Mouse (Mus musculus): ENCODE results near the gene Tex48. TPM values are rescaled to one million over a fixed set of nuclear protein-coding genes. Genes with fewer than 3 reads are reported as not detected.

The Tex48 gene
- polyA plus RNA-seq (2015; fragmentation: Nextera tagmentation; extraction: Ambion mirVana) = not detected in 2 replicates

GRCm38 (mm10) chr4:63622378-63622835 lies at the start of gene Tex48:
Tex48 (minus strand) TSS chr4:63622428.
- H3K27ac ChIP-seq = no peak within 1 kb of the TSS
- H3K27me3 ChIP-seq = no peaks in the 10 kb centered on the region
- no peak within 1 kb of the TSS for H3K4me2 ChIP-seq
- no peak for ATAC-seq (ENCODE audit: insufficient number of reproducible peaks, insufficient read depth, low FRiP score, low TSS enrichment, low read depth)
- no peaks in the 10 kb centered on the region for H3K4me1 ChIP-seq
- no peaks in the 10 kb centered on the region for H3K36me3 ChIP-seq
- WGBS = 55% methylated on average over 5 of the region's 5 CpGs
- no peak within 1 kb of the TSS for H3K9ac ChIP-seq
- H3K4me3 ChIP-seq = no peak within 1 kb of the TSS
- H3K9me3 ChIP-seq = no peaks in the 10 kb centered on the region

- no peak for ATAC-seq (ENCODE audit: insufficient number of reproducible peaks, insufficient read depth, low FRiP score, low TSS enrichment, low read depth)
- no peak overlapping the region for H3K4me2 ChIP-seq
- H3K9ac ChIP-seq = no peak overlapping the region
- no peaks in the 10 kb centered on the region for H3K9me3 ChIP-seq
- no peak overlapping the region for H3K27ac ChIP-seq
- H3K27me3 ChIP-seq = no peaks in the 10 kb centered on the region
- H3K4me3 ChIP-seq = no peak overlapping the region
- 79% methylated on average over 4 of the region's 4 CpGs for WGBS
- no peaks in the 10 kb centered on the region for H3K4me1 ChIP-seq
- no peaks in the 10 kb centered on the region for H3K36me3 ChIP-seq
These were observed 46.0 kb upstream of the Tex48 start for GRCm38 (mm10) chr4:63668255-63668654.

DNA sequence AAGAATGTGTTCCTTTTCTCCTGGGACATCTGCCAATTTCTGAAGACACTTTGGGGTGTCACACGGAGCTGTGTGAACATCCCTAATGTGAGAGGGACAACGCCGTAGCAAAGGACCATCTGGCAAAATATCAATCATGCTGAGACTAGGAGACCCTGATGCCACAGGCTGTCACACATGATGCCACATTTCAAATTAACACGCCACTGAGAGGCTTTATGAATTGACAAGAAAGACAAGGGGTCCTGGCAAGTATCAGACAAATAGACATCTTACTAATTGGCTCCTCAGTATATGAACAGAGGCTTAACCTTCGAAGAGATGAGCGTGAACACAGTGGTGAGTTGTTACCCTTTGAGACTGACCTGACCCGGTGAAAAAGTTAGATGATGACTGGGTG lies 43.5 kb upstream of the Tex48 start:
- Histone ChIP-seq H3K4me2 (no peak overlapping the region), H3K4me3 (no peak overlapping the region), H3K4me1 (no peaks in the 10 kb centered on the region), H3K36me3 (no peaks in the 10 kb centered on the region), H3K27me3 (no peaks in the 10 kb centered on the region), H3K27ac (no peak overlapping the region), H3K9me3 (no peaks in the 10 kb centered on the region), H3K9ac (no peak overlapping the region)
- 88% methylated on average over 7 of the region's 7 CpGs for WGBS
- no peak for ATAC-seq (ENCODE audit: insufficient number of reproducible peaks, insufficient read depth, low FRiP score, low TSS enrichment, low read depth)

GRCm38 (mm10) chr4:63663279-63663678 lies 41.1 kb upstream of the Tex48 start, which contains the start of gene Gm11214:
Gm11214 (minus strand) TSS chr4:63663379.
- H3K4me2 ChIP-seq = no peak within 1 kb of the TSS
- H3K36me3 ChIP-seq = no peaks in the 10 kb centered on the region
- ATAC-seq (ENCODE audit: insufficient number of reproducible peaks, insufficient read depth, low FRiP score, low TSS enrichment, low read depth) = no peak
- no peaks in the 10 kb centered on the region for H3K9me3 ChIP-seq
- whole genome bisulfite sequencing = 91% methylated on average over 6 of the region's 6 CpGs
- no peak within 1 kb of the TSS for H3K27ac ChIP-seq
- H3K9ac ChIP-seq = no peak within 1 kb of the TSS
- no peaks in the 10 kb centered on the region for H3K4me1 ChIP-seq
- H3K4me3 ChIP-seq = no peak within 1 kb of the TSS
- H3K27me3 ChIP-seq = no peaks in the 10 kb centered on the region; the same call in 1 of the 2 replicates

DNA sequence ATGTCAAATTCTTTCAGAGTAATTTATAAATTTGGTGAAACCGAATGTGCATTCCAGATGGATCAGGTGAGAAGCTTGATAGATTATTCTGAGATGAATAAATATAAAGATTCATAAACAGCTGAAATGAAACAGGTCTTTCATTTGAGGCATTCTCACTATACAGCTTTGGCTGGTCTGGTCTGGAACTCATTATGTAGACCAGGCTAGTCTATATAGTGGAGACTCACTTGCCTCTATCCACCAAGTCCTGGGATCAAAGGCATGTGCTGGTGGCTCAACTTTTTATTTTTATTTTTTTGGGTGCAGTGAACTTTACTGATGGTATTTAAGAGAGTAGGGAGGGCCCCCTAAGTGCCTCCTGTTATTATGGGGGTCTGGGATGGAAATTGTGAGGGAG lies 39.6 kb upstream of the Tex48 start:
- no peak overlapping the region for H3K4me3 ChIP-seq
- WGBS = 61% methylated on average over 1 of the region's 1 CpGs
- H3K4me1 ChIP-seq = no peaks in the 10 kb centered on the region
- H3K9me3 ChIP-seq = no peaks in the 10 kb centered on the region
- H3K36me3 ChIP-seq = no peaks in the 10 kb centered on the region
- ATAC-seq (ENCODE audit: insufficient number of reproducible peaks, insufficient read depth, low FRiP score, low TSS enrichment, low read depth) = no peak
- H3K4me2 ChIP-seq = no peak overlapping the region
- H3K27ac ChIP-seq = no peak overlapping the region
- no peaks in the 10 kb centered on the region; the same call in 1 of the 2 replicates for H3K27me3 ChIP-seq
- H3K9ac ChIP-seq = no peak overlapping the region

- Histone ChIP-seq H3K9ac (no peak overlapping the region), H3K27ac (no peak overlapping the region), H3K27me3 (no peaks in the 10 kb centered on the region; the same call in 1 of the 2 replicates), H3K4me3 (no peak overlapping the region), H3K4me1 (no peaks in the 10 kb centered on the region), H3K36me3 (no peaks in the 10 kb centered on the region), H3K4me2 (no peak overlapping the region), H3K9me3 (no peaks in the 10 kb centered on the region)
- no peak for ATAC-seq (ENCODE audit: insufficient number of reproducible peaks, insufficient read depth, low FRiP score, low TSS enrichment, low read depth)
- 82% methylated on average over 1 of the region's 1 CpGs for WGBS
These were observed 39.2 kb upstream of the Tex48 start for GRCm38 (mm10) chr4:63661426-63661825.

DNA sequence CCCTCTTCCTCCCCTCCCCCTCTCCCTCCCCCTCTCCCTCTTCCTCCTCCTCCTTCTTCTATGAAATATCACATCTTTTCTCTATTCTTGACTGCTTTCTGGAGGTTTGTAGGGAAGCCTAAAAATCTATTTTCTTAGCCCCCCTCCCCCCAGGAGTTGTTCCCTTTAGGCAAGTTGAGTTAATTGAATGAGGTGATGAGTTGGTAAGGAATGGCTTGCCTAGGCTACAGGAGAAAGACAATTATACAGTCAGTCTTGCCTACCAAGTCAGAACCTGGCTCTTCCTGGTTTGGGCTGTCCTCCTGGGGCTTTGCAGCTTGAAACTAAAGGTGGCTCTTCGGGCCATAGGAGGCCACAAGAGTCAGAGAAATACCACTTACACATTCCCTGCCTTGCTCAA lies 37.5 kb upstream of the Tex48 start:
- H3K27me3 ChIP-seq = no peaks in the 10 kb centered on the region; the same call in 1 of the 2 replicates
- no peak for ATAC-seq (ENCODE audit: insufficient number of reproducible peaks, insufficient read depth, low FRiP score, low TSS enrichment, low read depth)
- no peaks in the 10 kb centered on the region for H3K36me3 ChIP-seq
- H3K4me2 ChIP-seq = no peak overlapping the region
- H3K27ac ChIP-seq = no peak overlapping the region
- WGBS = 79% methylated on average over 1 of the region's 1 CpGs
- no peak overlapping the region for H3K9ac ChIP-seq
- no peaks in the 10 kb centered on the region for H3K4me1 ChIP-seq
- no peak overlapping the region for H3K4me3 ChIP-seq
- H3K9me3 ChIP-seq = no peaks in the 10 kb centered on the region

- H3K36me3 ChIP-seq = no peaks in the 10 kb centered on the region
- H3K4me1 ChIP-seq = no peaks in the 10 kb centered on the region
- H3K9me3 ChIP-seq = no peaks in the 10 kb centered on the region
- no peak overlapping the region for H3K4me2 ChIP-seq
- no peak overlapping the region for H3K9ac ChIP-seq
- no peak for ATAC-seq (ENCODE audit: insufficient number of reproducible peaks, insufficient read depth, low FRiP score, low TSS enrichment, low read depth)
- no peak overlapping the region for H3K4me3 ChIP-seq
- no peak overlapping the region for H3K27ac ChIP-seq
- 37% methylated on average over 4 of the region's 4 CpGs for WGBS
- no peaks in the 10 kb centered on the region; the same call in 1 of the 2 replicates for H3K27me3 ChIP-seq
These were observed 36.9 kb upstream of the Tex48 start for GRCm38 (mm10) chr4:63659086-63659485.

- no peak overlapping the region for H3K4me2 ChIP-seq
- H3K36me3 ChIP-seq = no peaks in the 10 kb centered on the region
- no peak overlapping the region for H3K9ac ChIP-seq
- H3K27ac ChIP-seq = no peak overlapping the region
- H3K4me3 ChIP-seq = no peak overlapping the region
- WGBS = 83% methylated on average over 1 of the region's 1 CpGs
- H3K9me3 ChIP-seq = no peaks in the 10 kb centered on the region
- H3K27me3 ChIP-seq = no peaks in the 10 kb centered on the region; the same call in 1 of the 2 replicates
- ATAC-seq (ENCODE audit: insufficient number of reproducible peaks, insufficient read depth, low FRiP score, low TSS enrichment, low read depth) = no peak
- H3K4me1 ChIP-seq = 0 out of 2 replicates have a peak, but pooled peaks cover 6% of the 10 kb centered on the region
These were observed 32.2 kb upstream of the Tex48 start for GRCm38 (mm10) chr4:63654381-63654780.

GRCm38 (mm10) chr4:63643956-63644726 lies 21.9 kb upstream of the Tex48 start:
- Histone ChIP-seq H3K27ac (no peak overlapping the region), H3K4me2 (no peak overlapping the region), H3K4me3 (no peak overlapping the region), H3K9me3 (no peaks in the 10 kb centered on the region), H3K4me1 (peaks cover 4% of the 10 kb centered on the region; the same call in 1 of the 2 replicates), H3K27me3 (no peaks in the 10 kb centered on the region), H3K9ac (no peak overlapping the region), H3K36me3 (no peaks in the 10 kb centered on the region)
- ATAC-seq (ENCODE audit: insufficient number of reproducible peaks, insufficient read depth, low FRiP score, low TSS enrichment, low read depth) = no peak

DNA sequence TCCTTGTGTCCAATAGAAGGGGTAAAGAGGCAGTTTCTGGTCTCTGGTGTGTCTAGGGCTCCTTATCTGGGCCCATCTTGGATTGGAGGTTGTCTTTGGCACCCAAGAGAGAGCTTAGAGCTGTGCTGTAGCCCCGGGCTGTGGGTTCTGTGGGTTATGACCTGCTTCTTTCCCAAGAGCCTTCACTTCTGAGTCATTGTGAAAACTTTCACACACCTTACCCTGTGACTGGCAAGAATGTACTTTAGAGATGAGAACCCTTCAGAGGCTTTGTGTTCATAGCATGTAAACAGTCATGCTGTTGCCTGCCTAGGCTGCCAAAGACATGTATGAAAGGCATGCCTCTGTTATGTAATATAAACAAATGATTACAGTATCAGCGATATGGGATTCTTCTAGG lies 17.6 kb upstream of the Tex48 start:
- Histone ChIP-seq H3K9me3 (no peaks in the 10 kb centered on the region), H3K4me1 (peaks cover 8% of the 10 kb centered on the region; the same call in 1 of the 2 replicates), H3K4me2 (no peak overlapping the region), H3K27ac (no peak overlapping the region), H3K9ac (no peak overlapping the region), H3K36me3 (no peaks in the 10 kb centered on the region), H3K27me3 (no peaks in the 10 kb centered on the region), H3K4me3 (no peak overlapping the region)
- no peak for ATAC-seq (ENCODE audit: insufficient number of reproducible peaks, insufficient read depth, low FRiP score, low TSS enrichment, low read depth)
- 79% methylated on average over 2 of the region's 2 CpGs for WGBS

- no peaks in the 10 kb centered on the region for H3K9me3 ChIP-seq
- H3K27me3 ChIP-seq = no peaks in the 10 kb centered on the region
- no peak overlapping the region for H3K4me2 ChIP-seq
- H3K36me3 ChIP-seq = no peaks in the 10 kb centered on the region
- ATAC-seq (ENCODE audit: insufficient number of reproducible peaks, insufficient read depth, low FRiP score, low TSS enrichment, low read depth) = no peak
- WGBS = 14% methylated on average over 1 of the region's 1 CpGs
- no peak overlapping the region for H3K27ac ChIP-seq
- peaks cover 8% of the 10 kb centered on the region; the same call in 1 of the 2 replicates for H3K4me1 ChIP-seq
- no peak overlapping the region for H3K4me3 ChIP-seq
- H3K9ac ChIP-seq = no peak overlapping the region
These were observed 16.4 kb upstream of the Tex48 start for GRCm38 (mm10) chr4:63638603-63639002.
